Mouse (Mus musculus): Measurements from ENCODE around the gene Pirt. TPM values are rescaled to one million over a fixed set of nuclear protein-coding genes. Genes with fewer than 3 reads are reported as not detected.

The Pirt gene
- total and polyA plus RNA-seq, 2 experiments: not detected

DNA sequence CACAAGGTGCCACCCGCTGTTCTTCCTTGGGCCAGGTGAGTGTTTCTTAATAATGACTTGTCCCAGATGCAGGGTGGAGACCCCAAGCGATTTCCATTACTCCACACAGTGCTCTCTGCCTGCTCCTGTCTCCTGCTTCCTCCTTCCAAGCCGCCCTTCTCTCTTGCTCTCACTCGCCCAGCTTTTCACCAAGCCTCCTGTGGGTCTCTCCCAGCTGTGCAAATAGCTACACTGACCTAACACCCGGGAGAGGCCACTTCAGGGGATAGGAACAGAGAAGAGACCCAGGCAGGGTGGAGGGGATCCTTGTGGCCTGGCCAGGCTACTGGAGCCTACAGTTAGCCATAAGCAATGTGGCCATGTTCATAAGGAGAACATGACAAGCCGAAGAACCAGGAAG is 35.1 kb downstream of the Pirt start:
- no peak for TF ChIP-seq POLR2A (IDR thresholded peaks at IDR 0.05; ENCODE audit: extremely low read depth, insufficient read depth, low read length)
- TF ChIP-seq CTCF (IDR thresholded peaks at IDR 0.05; ENCODE audit: low read depth, low read length): no peak
- Histone ChIP-seq H3K27ac (replicated peaks; ENCODE audit: insufficient read depth, low read depth, low read length) (no peak overlapping the region), H3K27me3 (ENCODE audit: control insufficient read depth, insufficient read depth, low read length) (no peaks in the 10 kb centered on the region), H3K4me1 (ENCODE audit: control insufficient read depth, insufficient read depth, low read length) (no peaks in the 10 kb centered on the region), H3K79me2 (ENCODE audit: control insufficient read depth, insufficient read depth, low read length) (no peaks in the 10 kb centered on the region), H3K36me3 (ENCODE audit: control insufficient read depth, insufficient read depth, low read length) (no peaks in the 10 kb centered on the region), H3K9ac (ENCODE audit: low read depth, low read length) (no peak overlapping the region), H3K4me3 (ENCODE audit: insufficient read depth, low read depth, low read length) (no peak overlapping the region)
- DNase-seq (ENCODE audit: extremely low read depth, low read depth, low spot score): no peak
- WGBS: 54% methylated on average over 6 of the region's 6 CpGs

DNA sequence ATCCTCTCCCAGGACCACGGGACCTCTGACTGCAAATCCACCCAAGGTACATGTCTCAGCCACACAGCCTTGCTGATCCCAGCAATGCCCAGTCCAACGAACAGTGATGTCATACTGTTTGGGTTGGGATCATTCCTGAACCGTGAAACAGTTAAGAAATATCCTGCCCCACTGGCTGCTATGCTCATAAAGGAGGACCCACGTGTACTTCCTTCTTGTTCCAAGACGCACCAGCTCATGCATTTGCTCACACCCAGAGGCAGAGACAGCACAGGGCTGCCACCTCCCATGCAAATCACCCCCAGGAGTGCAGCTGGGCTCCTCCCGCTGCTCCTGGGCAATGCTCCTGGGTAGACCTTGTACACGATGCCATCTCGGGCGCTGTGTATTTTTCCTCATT is 44.5 kb downstream of the Pirt start, which contains the start of gene Tmem238l:
Gene Tmem238l, plus strand, starts transcription at position 336 of the 400 bp plus-strand sequence.
- WGBS: 75% methylated on average over 9 of the region's 9 CpGs
- Histone ChIP-seq H3K79me2 (ENCODE audit: control insufficient read depth, insufficient read depth, low read length) (no peaks in the 10 kb centered on the region), H3K27me3 (ENCODE audit: control insufficient read depth, insufficient read depth, low read length) (no peaks in the 10 kb centered on the region), H3K36me3 (ENCODE audit: control insufficient read depth, insufficient read depth, low read length) (no peaks in the 10 kb centered on the region), H3K4me1 (ENCODE audit: control insufficient read depth, insufficient read depth, low read length) (no peaks in the 10 kb centered on the region), H3K27ac (replicated peaks; ENCODE audit: insufficient read depth, low read depth, low read length) (no peak within 1 kb of the TSS), H3K9ac (ENCODE audit: low read depth, low read length) (no peak within 1 kb of the TSS), H3K4me3 (ENCODE audit: insufficient read depth, low read depth, low read length) (no peak within 1 kb of the TSS)
- no peak for DNase-seq (ENCODE audit: extremely low read depth, low read depth, low spot score)
- no peak for TF ChIP-seq CTCF (IDR thresholded peaks at IDR 0.05; ENCODE audit: low read depth, low read length)
- TF ChIP-seq POLR2A (IDR thresholded peaks at IDR 0.05; ENCODE audit: extremely low read depth, insufficient read depth, low read length): no peak

DNA sequence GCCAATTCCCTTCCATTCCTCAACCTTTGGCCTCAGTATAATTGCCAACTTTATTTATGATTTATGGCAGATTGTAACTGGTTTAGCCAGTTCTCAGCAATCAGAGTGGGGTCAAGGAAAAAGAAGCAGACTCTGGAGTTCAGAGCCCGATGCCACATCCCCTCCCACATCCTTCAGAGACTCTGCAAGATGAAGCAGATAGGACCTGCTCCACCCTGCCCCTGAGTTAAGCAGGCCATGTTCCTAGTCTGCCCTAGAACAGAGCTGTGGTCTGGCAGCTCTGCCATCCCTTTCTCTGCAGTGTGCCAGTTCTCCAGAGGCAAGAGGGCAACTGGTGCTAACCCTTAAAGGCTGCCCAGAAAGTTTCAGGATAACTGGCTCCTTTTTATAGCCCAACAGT is 49.0 kb downstream of the Pirt start:
- Histone ChIP-seq H3K27ac (replicated peaks; ENCODE audit: insufficient read depth, low read depth, low read length) (no peak overlapping the region), H3K9ac (ENCODE audit: low read depth, low read length) (no peak overlapping the region), H3K4me1 (ENCODE audit: control insufficient read depth, insufficient read depth, low read length) (no peaks in the 10 kb centered on the region), H3K4me3 (ENCODE audit: insufficient read depth, low read depth, low read length) (no peak overlapping the region), H3K36me3 (ENCODE audit: control insufficient read depth, insufficient read depth, low read length) (no peaks in the 10 kb centered on the region), H3K27me3 (ENCODE audit: control insufficient read depth, insufficient read depth, low read length) (no peaks in the 10 kb centered on the region), H3K79me2 (ENCODE audit: control insufficient read depth, insufficient read depth, low read length) (no peaks in the 10 kb centered on the region)
- DNase-seq (ENCODE audit: extremely low read depth, low read depth, low spot score): no peak
- TF ChIP-seq POLR2A (IDR thresholded peaks at IDR 0.05; ENCODE audit: extremely low read depth, insufficient read depth, low read length) (no peak), CTCF (IDR thresholded peaks at IDR 0.05; ENCODE audit: low read depth, low read length) (no peak)
- 67% methylated on average over 1 of the region's 1 CpGs for WGBS

DNA sequence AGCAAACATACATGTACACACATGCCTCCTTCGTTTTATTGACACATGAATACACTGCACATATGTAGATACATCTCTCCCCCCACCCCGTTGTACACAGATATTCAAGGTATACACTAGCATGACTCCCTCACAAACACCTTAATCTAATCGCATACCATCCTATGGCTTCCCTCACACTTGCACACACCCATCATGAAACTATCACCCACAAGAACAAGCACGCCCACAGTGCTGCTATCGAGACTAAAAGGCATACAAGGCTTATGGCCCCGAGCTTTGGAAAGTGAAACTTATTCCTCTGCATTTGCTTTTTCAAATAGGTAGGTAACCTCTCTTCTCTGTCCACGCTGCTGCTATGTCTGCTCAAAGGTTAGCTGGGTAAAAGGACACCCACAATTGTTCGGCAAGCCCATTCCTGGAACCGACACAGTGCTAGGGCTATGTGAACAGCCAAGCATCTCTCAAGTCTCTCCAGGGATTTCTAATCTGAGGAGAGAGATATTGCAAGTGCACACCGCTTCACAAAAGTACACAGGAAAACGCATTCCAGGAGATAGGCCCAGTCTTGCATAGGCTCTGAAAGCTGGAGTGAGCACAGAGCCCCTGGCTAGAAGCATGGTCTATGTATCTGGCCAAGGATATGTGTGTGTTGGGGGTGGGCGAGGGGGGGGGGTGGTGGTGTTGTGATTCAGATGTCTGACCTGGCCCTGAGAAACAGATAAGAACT is 49.8 kb downstream of the Pirt start:
- Histone ChIP-seq H3K27ac (replicated peaks; ENCODE audit: insufficient read depth, low read depth, low read length) (no peak overlapping the region), H3K36me3 (ENCODE audit: control insufficient read depth, insufficient read depth, low read length) (no peaks in the 10 kb centered on the region), H3K27me3 (ENCODE audit: control insufficient read depth, insufficient read depth, low read length) (no peaks in the 10 kb centered on the region), H3K9ac (ENCODE audit: low read depth, low read length) (no peak overlapping the region), H3K4me1 (ENCODE audit: control insufficient read depth, insufficient read depth, low read length) (no peaks in the 10 kb centered on the region), H3K79me2 (ENCODE audit: control insufficient read depth, insufficient read depth, low read length) (no peaks in the 10 kb centered on the region), H3K4me3 (ENCODE audit: insufficient read depth, low read depth, low read length) (no peak overlapping the region)
- 72% methylated on average over 12 of the region's 12 CpGs for WGBS
- TF ChIP-seq POLR2A (IDR thresholded peaks at IDR 0.05; ENCODE audit: extremely low read depth, insufficient read depth, low read length): no peak
- TF ChIP-seq CTCF (IDR thresholded peaks at IDR 0.05; ENCODE audit: low read depth, low read length): no peak
- no peak for DNase-seq (ENCODE audit: extremely low read depth, low read depth, low spot score)

DNA sequence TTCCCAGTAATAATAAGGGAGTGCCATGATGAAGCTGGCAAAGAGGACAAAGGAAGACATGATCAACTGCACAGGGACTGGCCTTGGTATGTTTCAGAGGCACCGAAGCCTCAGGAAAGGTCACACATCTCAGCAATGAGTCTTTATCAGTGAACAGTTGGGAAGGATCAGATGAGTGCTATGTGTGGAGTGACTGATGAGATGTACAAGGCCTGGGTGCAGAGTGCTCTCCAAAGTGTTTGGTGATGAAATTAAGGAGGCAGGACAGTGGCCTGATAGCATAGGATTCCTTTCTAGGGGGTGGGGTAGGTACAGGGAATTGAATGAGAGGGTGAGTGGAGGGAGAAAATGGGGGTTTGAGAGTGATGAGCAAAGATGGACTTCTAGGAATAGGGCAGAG is 51.7 kb downstream of the Pirt start:
- Histone ChIP-seq H3K27ac (replicated peaks; ENCODE audit: insufficient read depth, low read depth, low read length) (no peak overlapping the region), H3K27me3 (ENCODE audit: control insufficient read depth, insufficient read depth, low read length) (no peaks in the 10 kb centered on the region), H3K9ac (ENCODE audit: low read depth, low read length) (no peak overlapping the region), H3K4me3 (ENCODE audit: insufficient read depth, low read depth, low read length) (no peak overlapping the region), H3K79me2 (ENCODE audit: control insufficient read depth, insufficient read depth, low read length) (no peaks in the 10 kb centered on the region), H3K4me1 (ENCODE audit: control insufficient read depth, insufficient read depth, low read length) (no peaks in the 10 kb centered on the region), H3K36me3 (ENCODE audit: control insufficient read depth, insufficient read depth, low read length) (no peaks in the 10 kb centered on the region)
- 73% methylated on average over 1 of the region's 1 CpGs for WGBS
- DNase-seq (ENCODE audit: extremely low read depth, low read depth, low spot score): no peak
- TF ChIP-seq CTCF (IDR thresholded peaks at IDR 0.05; ENCODE audit: low read depth, low read length) (no peak), POLR2A (IDR thresholded peaks at IDR 0.05; ENCODE audit: extremely low read depth, insufficient read depth, low read length) (no peak)

DNA sequence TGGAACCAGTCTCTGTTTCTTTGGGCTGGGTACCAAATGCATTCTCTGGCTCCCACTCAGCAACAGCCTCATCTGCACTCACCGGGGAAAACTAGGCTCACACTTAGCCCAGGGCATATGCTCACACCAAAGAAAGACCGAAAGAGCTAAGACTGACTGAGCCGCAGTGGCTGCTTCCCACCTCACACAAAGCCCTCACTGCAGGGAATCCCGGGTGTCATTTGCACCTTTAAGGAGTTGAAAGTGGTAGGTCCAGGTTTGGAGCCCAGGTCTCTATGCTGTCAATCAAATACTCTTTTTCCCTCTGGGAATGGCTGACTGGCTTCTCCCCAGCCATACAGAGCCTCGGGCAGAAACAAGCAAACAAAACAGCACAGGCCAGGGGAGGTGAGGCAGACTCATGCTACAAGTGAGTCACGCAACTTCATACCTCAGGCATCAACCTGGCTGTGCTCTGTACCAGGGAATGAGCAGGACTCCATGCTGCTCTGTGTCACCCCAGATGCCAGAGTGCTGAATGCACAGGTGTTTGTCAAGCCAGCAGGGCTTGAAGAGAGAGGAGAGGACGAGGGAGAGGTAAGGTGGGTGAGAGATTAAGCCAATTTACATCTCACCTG is 54.8 kb downstream of the Pirt start:
- no peak overlapping the region for H3K27ac ChIP-seq (replicated peaks; ENCODE audit: insufficient read depth, low read depth, low read length)
- no peaks in the 10 kb centered on the region for H3K36me3 ChIP-seq (ENCODE audit: control insufficient read depth, insufficient read depth, low read length)
- TF ChIP-seq POLR2A (IDR thresholded peaks at IDR 0.05; ENCODE audit: extremely low read depth, insufficient read depth, low read length): no peak
- no peak for TF ChIP-seq CTCF (IDR thresholded peaks at IDR 0.05; ENCODE audit: low read depth, low read length)
- no peaks in the 10 kb centered on the region for H3K4me1 ChIP-seq (ENCODE audit: control insufficient read depth, insufficient read depth, low read length)
- 19% methylated on average over 7 of the region's 7 CpGs for WGBS
- DNase-seq (ENCODE audit: extremely low read depth, low read depth, low spot score): no peak
- H3K79me2 ChIP-seq (ENCODE audit: control insufficient read depth, insufficient read depth, low read length): no peaks in the 10 kb centered on the region
- H3K9ac ChIP-seq (ENCODE audit: low read depth, low read length): no peak overlapping the region
- H3K27me3 ChIP-seq (ENCODE audit: control insufficient read depth, insufficient read depth, low read length): no peaks in the 10 kb centered on the region
- H3K4me3 ChIP-seq (ENCODE audit: insufficient read depth, low read depth, low read length): no peak overlapping the region
